Mouse (Mus musculus) layer of hippocampus, postnatal 25 days (tissue): ENCODE data around the gene Fam92b. TPM values are rescaled to one million over a fixed set of nuclear protein-coding genes. Genes with fewer than 3 reads are reported as not detected.

Source experiments
- DNase-seq, 2 experiments: peaks; one replicate each; pipeline ENCODE4 v3.0.0; 2022; ENCODE audit warnings: mixed read lengths in 2 of 2, low spot score in 1 of 2; ENCODE audit errors: extremely low spot score in 1 of 2
- total RNA-seq, 2 experiments: library from RNA; stranded (reverse); gene quantifications; 2 replicates each; pipeline ENCODE4 v1.2.3; 2021

Fam92b gene
- under 1 TPM; 0.61 to 0.71 TPM for total RNA-seq

- peak; percentile 40 to 45 for DNase-seq
These were observed at the start of gene Fam92b for GRCm38 (mm10) chr8:120177318-120178123. Gene Fam92b, minus strand, starts transcription at chr8:120177466.

DNA sequence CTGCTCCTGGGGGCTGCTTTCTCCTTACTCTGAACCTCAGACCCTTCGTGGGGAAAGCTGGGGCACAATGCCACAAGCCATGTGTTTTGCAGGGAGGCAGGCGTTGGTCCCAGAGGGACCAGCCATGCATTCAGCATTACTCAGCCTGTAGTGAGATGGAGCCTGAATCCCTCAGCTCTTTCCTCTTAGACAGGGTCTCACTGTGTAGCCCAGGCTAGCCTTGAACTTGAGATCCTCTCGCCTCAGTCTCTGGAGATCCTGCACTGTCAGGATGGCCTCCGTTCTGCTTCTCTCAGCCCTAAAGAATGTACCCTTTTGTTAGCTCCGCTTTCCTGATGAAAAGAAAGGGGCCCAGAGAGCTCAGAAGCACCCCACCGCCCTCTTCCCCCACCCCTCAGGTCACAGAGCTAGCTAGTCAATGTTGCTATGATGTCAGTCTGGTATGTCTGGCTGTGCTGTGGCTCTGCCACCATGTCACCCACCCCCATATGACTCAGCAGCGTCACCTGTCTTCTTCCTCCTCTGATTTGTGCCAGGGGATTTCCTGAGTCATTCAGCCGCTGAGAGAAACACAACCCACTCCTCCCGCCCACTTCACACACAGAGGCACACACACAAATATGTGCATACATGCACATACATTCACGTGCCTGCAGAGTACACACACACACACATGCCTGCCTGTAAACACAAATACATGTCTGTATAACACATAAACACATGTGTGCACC lies 48.3 kb upstream of the Fam92b start:
- DNase-seq, result no peak

DNA sequence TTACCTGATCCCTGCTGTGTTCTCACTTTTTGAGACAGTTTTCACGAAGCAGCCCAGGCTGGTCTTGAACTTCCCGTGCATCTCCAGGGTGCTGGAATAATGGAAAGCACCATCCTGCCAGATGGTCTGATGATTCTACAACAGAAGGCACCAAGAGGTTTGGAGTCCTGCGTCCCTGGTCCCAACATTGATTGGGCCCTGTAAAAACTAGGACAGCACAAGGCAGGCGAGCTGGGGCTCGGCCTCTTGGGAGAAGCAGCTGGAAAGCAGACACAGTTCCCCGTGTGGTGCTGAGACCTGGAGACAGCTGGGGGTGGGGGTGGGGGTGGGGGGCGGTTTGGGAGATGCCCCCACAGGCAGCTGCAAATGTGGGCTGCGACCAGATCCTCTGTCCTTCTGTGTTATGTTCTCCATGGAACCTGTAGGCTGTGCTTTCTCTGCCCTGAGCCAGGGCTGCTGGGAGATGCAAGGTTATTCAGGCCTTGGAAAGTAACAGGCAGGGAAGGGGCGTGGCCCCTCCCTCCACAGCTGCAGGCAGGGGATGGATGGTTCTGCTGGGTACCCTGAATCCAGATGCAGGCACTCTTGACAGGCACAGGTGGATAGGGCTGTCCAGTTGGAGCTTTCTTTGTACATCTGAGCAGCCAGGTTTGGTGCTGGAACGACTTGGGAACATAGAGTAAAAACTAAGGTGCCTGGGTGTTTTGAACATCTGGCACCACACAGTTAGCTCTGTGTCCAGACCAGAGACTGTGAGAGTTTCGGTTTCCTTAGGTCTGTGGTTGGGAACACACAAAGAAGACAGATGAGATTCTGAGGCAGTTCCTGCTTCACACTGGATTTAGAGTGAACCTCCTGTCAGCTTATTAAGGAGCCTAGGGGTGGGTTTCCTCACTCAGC lies 47.5 kb upstream of the Fam92b start:
- no peak for DNase-seq

GRCm38 (mm10) chr8:120222548-120222947 lies 45.3 kb upstream of the Fam92b start:
- DNase-seq, result no peak

DNA sequence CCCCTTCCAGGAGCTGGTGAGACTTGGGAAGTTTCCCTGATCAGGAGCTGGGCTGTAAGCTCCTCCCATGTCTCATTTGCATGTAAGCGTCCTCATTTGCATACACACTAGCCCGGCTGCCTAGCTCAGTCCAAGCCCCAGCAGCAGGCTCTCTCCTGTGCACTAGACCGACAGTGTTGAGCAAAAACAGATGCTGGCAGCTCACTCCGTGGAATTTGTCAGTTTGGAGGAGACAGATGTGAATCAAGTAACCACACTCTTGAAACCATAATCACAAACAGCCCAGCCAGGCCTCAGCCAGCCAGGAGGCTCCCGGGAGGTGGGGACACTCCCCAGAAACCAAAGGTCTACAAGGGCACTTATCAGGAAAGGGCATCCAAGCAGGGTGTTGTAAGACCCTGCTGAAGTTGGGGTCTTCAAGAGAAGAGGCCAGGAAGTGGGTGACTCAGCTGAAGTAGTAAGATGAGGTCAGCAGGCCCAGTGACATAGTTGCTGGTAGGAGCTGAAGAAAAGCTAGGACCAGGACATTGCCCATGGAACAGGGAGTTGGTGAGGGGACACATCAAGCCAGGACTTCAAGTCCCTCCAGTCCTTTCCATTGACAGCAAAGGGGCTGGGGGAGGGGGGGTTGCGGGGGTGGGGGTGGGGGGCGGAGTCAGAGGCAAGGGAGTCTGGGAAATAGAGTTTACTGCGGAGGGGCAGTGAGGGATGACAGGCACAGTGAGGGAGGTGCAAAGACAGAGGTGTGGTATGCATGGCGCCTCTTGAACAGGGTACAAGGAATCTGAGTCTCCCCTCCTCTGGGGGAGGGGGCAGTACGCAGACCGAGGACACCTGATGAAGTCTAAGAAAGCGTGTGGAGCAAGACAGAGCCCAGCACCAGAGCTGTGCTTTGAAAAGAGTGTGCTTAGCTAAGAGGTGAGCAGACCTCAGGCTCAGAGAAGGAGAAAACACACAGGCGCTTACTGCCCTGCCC lies 39.9 kb upstream of the Fam92b start:
- no peak for DNase-seq

DNA sequence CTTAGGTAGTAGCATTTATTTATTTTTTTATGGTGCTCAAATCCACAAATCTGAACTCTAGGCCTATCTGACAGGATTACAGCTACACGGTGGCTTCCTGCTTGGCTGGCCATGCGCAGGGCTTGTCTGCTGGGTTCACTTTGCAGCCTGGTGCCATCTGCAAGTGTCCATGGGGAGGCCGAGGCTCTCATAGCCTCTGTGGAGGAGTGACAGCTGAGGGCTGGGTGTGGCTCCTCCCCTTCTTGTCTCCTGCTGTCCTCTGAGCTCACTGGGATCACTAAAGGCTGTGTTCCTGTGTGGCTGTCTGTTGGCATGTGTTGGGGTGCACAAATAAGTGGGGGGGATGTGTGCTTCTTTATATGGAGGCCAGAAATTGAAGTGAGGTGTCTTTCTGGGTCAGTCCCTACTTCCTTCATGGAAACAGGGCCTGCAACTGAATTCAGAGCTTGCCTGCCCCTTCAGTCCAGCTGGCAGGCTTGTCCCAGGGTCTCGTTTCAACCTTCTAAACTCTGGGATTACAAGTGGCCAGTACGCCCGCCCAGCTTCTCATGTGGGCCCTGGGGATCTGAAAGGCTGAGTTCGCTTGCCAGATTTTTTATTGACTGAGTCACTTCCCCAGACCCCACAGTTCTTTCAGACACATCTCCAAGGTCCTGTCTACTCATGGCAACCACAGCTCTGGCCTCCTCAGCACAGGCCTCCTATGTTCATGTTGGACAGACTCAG lies 38.3 kb upstream of the Fam92b start:
- no peak for DNase-seq

DNA sequence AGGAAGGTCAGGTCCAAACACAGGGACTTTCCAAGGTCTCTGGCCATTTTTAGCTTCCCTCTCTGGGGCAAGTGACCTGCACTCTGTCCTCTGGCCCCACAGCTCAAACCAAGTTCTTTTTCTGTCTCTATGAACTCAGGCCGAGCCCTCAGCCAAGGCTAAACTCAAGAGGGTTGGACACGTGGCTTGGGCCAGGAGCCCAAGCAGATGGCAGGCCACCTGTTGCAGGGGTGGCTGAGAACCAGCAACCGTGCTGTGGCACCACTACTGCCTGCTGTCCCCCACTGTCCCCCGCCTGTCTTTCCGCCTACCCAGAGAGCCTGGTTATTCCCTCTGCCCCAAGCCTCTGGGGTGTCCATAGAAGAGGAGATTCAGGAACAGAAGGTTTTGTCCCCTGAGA lies 36.7 kb upstream of the Fam92b start:
- DNase-seq, result no peak

GRCm38 (mm10) chr8:120213229-120213628 lies 36.0 kb upstream of the Fam92b start:
- no peak for DNase-seq

GRCm38 (mm10) chr8:120212596-120212995 lies 35.3 kb upstream of the Fam92b start:
- DNase-seq, result no peak

DNA sequence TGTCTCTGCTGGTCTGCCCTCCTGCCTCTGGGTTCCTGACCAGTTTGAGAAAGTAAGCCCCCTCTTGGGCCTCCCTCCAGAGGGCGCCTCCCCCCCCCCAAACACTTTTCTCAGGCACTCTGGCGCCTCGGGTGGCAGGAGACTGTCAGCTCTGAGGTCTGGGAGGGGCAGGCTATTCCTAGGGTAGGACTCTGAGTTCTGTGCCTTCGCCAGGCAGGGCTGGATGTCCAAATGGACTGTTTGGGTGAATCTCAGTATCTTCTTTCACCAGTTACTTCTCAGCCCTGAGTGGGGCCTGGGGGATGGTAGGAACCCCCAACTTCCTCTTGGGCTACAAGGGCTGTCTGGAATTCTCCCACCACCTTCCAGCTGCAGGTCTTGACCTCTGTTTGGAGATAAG lies 34.1 kb upstream of the Fam92b start:
- no peak for DNase-seq

- no peak for DNase-seq
These were observed 30.8 kb upstream of the Fam92b start for GRCm38 (mm10) chr8:120208113-120208512.

GRCm38 (mm10) chr8:120207364-120207763 lies 30.1 kb upstream of the Fam92b start:
- no peak for DNase-seq

GRCm38 (mm10) chr8:120205916-120206315 lies 28.6 kb upstream of the Fam92b start:
- DNase-seq, result no peak

GRCm38 (mm10) chr8:120204736-120205360 lies 27.6 kb upstream of the Fam92b start:
- DNase-seq, result no peak

DNA sequence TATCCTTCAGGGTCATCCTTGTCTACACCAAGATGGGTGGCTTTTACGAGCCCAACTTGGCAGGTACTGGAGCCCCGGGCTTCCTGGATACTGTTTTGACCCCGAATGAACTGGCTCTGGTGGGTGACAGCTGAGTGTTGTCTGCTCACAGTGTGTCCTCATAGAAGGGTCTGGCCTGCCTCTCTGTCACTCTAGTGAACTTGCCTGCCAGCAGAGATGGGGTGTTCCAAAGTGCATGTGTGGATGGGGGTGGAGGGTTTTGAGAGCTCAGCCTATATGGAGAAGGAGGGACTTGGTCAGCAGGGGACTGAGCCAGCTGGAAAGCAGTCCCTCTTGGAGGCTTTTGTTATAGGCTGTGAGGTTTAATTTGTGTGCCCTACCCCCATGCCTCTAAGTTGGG lies 25.3 kb upstream of the Fam92b start:
- no peak for DNase-seq

DNA sequence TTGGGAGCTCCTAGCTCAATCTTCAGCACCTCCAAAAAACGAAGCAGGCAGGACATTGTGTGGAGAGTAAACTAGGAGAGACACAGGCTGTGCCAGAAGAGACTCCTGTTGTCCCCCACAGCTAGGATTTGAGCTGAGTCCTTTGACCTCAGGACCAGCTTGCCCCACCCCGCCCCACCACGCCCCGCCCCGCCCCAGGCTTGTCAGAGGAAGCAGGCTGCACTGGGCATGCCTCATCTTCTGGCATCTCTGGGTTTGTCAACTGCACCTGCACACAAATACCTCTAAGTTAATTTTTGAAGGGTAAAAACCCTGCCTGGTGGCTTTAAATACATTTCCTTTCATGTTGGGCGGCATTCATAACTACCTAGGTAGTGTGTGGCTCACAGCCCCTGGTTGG lies 24.1 kb upstream of the Fam92b start:
- DNase-seq, result no peak

DNA sequence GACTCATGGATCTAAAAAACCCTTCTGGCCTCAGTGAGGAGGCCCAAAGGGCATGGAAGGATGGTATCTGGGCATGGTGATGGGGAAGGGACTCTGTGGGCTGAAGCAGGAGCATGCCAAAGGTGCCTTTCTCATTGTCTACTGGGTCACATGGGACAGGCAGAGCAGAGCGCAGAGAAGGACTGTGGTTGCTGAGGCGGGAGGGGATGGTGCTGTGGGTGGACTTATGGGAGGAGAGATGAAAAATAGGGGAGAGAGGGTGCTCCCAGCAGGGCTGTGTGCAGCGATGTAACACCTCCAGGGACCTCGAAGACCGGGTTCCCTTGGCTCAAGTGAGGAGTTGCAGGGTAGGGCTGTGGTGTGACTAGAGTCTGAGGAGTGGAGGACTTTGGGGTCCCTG lies 14.9 kb upstream of the Fam92b start:
- DNase-seq, result no peak

- DNase-seq, result no peak
These were observed 14.4 kb upstream of the Fam92b start for GRCm38 (mm10) chr8:120191633-120192032.
